Mouse (Mus musculus): ENCODE results near the gene Tgfb1i1. TPM values are rescaled to one million over a fixed set of nuclear protein-coding genes. Genes with fewer than 3 reads are reported as not detected.

Gene Tgfb1i1
- polyA plus RNA-seq (2014; fragmentation: Illumina TruSeq; extraction: RNeasy Lipid Tissue Mini Kit (QIAGEN cat#74804); ENCODE audit: low read depth, low replicate concordance): 12.4 TPM

GRCm38 (mm10) chr7:128246496-128247391 lies at the start of gene Tgfb1i1:
TSS of gene Tgfb1i1 (plus strand) at chr7:128246812.

GRCm38 (mm10) chr7:128206152-128206551 lies 40.5 kb upstream of the Tgfb1i1 start, which contains the start of gene Cox6a2:
TSS of gene Cox6a2 (minus strand) at chr7:128206387.

GRCm38 (mm10) chr7:128236856-128237592 lies 9.6 kb upstream of the Tgfb1i1 start, which contains the start of gene Armc5:
TSS of gene Armc5 (plus strand) at chr7:128237342.

GRCm38 (mm10) chr7:128237927-128238778 lies 8.5 kb upstream of the Tgfb1i1 start, which contains the start of gene 9130023H24Rik:
TSS of gene 9130023H24Rik (minus strand) at chr7:128238031.

GRCm38 (mm10) chr7:128265411-128265810 lies 18.8 kb downstream of the Tgfb1i1 start, which contains the start of gene Slc5a2:
TSS of gene Slc5a2 (plus strand) at chr7:128265657.

GRCm38 (mm10) chr7:128297617-128298480 lies 51.2 kb downstream of the Tgfb1i1 start, which contains the start of gene BC017158:
TSS of gene BC017158 (minus strand) at chr7:128298170.

Other genes with a start within 250 kb of the Tgfb1i1 start
- gene Trim72, start 242.9 kb upstream of the Tgfb1i1 start, polyA plus RNA-seq (2014; fragmentation: Illumina TruSeq; extraction: RNeasy Lipid Tissue Mini Kit (QIAGEN cat#74804); ENCODE audit: low read depth, low replicate concordance): 0.91 TPM
- gene Itgam, start 184.2 kb upstream of the Tgfb1i1 start, polyA plus RNA-seq (2014; fragmentation: Illumina TruSeq; extraction: RNeasy Lipid Tissue Mini Kit (QIAGEN cat#74804); ENCODE audit: low read depth, low replicate concordance): 10.1 TPM
- not detected for gene Gm49368, start 184.1 kb upstream of the Tgfb1i1 start, polyA plus RNA-seq (2014; fragmentation: Illumina TruSeq; extraction: RNeasy Lipid Tissue Mini Kit (QIAGEN cat#74804); ENCODE audit: low read depth, low replicate concordance)
- gene Itgax, start 117.3 kb upstream of the Tgfb1i1 start, polyA plus RNA-seq (2014; fragmentation: Illumina TruSeq; extraction: RNeasy Lipid Tissue Mini Kit (QIAGEN cat#74804); ENCODE audit: low read depth, low replicate concordance): 2.9 TPM
- not detected for gene Itgad, start 92.4 kb upstream of the Tgfb1i1 start, polyA plus RNA-seq (2014; fragmentation: Illumina TruSeq; extraction: RNeasy Lipid Tissue Mini Kit (QIAGEN cat#74804); ENCODE audit: low read depth, low replicate concordance)
- not detected for gene Cox6a2, start 40.4 kb upstream of the Tgfb1i1 start, polyA plus RNA-seq (2014; fragmentation: Illumina TruSeq; extraction: RNeasy Lipid Tissue Mini Kit (QIAGEN cat#74804); ENCODE audit: low read depth, low replicate concordance)
- gene Armc5, start 9.5 kb upstream of the Tgfb1i1 start, polyA plus RNA-seq (2014; fragmentation: Illumina TruSeq; extraction: RNeasy Lipid Tissue Mini Kit (QIAGEN cat#74804); ENCODE audit: low read depth, low replicate concordance): 0.22 TPM
- gene 9130023H24Rik, start 8.8 kb upstream of the Tgfb1i1 start, polyA plus RNA-seq (2014; fragmentation: Illumina TruSeq; extraction: RNeasy Lipid Tissue Mini Kit (QIAGEN cat#74804); ENCODE audit: low read depth, low replicate concordance): 8.0 TPM
- gene Slc5a2, start 18.8 kb downstream of the Tgfb1i1 start, polyA plus RNA-seq (2014; fragmentation: Illumina TruSeq; extraction: RNeasy Lipid Tissue Mini Kit (QIAGEN cat#74804); ENCODE audit: low read depth, low replicate concordance): not detected
- 10.2 TPM for gene BC017158, start 51.4 kb downstream of the Tgfb1i1 start, polyA plus RNA-seq (2014; fragmentation: Illumina TruSeq; extraction: RNeasy Lipid Tissue Mini Kit (QIAGEN cat#74804); ENCODE audit: low read depth, low replicate concordance)
- 33.3 TPM for gene Rgs10, start 171.9 kb downstream of the Tgfb1i1 start, polyA plus RNA-seq (2014; fragmentation: Illumina TruSeq; extraction: RNeasy Lipid Tissue Mini Kit (QIAGEN cat#74804); ENCODE audit: low read depth, low replicate concordance)
- gene Tial1, start 214.9 kb downstream of the Tgfb1i1 start, polyA plus RNA-seq (2014; fragmentation: Illumina TruSeq; extraction: RNeasy Lipid Tissue Mini Kit (QIAGEN cat#74804); ENCODE audit: low read depth, low replicate concordance): 258 TPM